ENCODE assay signal across 31 mouse cellular contexts in genomic region chr12:79470113-79470512, GRCm38 (mm10).
"Had no signal": no experiment of that assay in that cellular context is flagged by ENCODE, and none has a peak within 500 bp of the region (broad histone marks: within the 10 kb centered on the region; RNA-seq: fewer than 3 reads in every experiment).

No protein-coding gene starts in this region.

- H3K4me2 ChIP-seq: limb, embryonic 12.5 days; limb, embryonic 13.5 days; limb, embryonic 15.5 days; liver, embryonic 11.5 days; liver, embryonic 13.5 days; liver, embryonic 15.5 days; lung, embryonic 14.5 days; lung, embryonic 15.5 days; midbrain, embryonic 11.5 days; midbrain, embryonic 12.5 days; midbrain, embryonic 13.5 days; midbrain, embryonic 15.5 days; neural tube, embryonic 12.5 days had no signal

- H3K4me1 ChIP-seq: liver, embryonic 13.5 days; liver, embryonic 15.5 days; megakaryocyte, embryonic 14.5 days; midbrain, embryonic 10.5 days; midbrain, embryonic 12.5 days; midbrain, embryonic 13.5 days; midbrain, embryonic 15.5 days; neural tube, embryonic 12.5 days had no signal

- H3K36me3 ChIP-seq: limb, embryonic 12.5 days; limb, embryonic 13.5 days; limb, embryonic 15.5 days; liver, embryonic 13.5 days; liver, embryonic 15.5 days; lung, embryonic 15.5 days; midbrain, embryonic 10.5 days; midbrain, embryonic 12.5 days; midbrain, embryonic 13.5 days; midbrain, embryonic 15.5 days; neural tube, embryonic 12.5 days had no signal

- ATAC-seq: liver, postnatal 0 days; lung, postnatal 0 days; midbrain, embryonic 13.5 days; midbrain, embryonic 15.5 days; midbrain, embryonic 16.5 days had no signal

- H3K9ac ChIP-seq: limb, embryonic 12.5 days; limb, embryonic 13.5 days; limb, embryonic 15.5 days; liver, embryonic 13.5 days; liver, embryonic 14.5 days; liver, embryonic 15.5 days; liver, postnatal 0 days; lung, embryonic 14.5 days; lung, embryonic 15.5 days; midbrain, embryonic 12.5 days; midbrain, embryonic 13.5 days; midbrain, embryonic 15.5 days; neural tube, embryonic 12.5 days had no signal

- H3K4me3 ChIP-seq: left cerebral cortex, adult 2 months; limb, embryonic 12.5 days; limb, embryonic 13.5 days; limb, embryonic 15.5 days; liver, embryonic 13.5 days; liver, embryonic 15.5 days; lung, embryonic 15.5 days; megakaryocyte, embryonic 14.5 days; midbrain, embryonic 10.5 days; midbrain, embryonic 12.5 days; midbrain, embryonic 13.5 days; midbrain, embryonic 15.5 days; myocyte; neural tube, embryonic 12.5 days had no signal

- H3K9me3 ChIP-seq: limb, embryonic 13.5 days; limb, embryonic 15.5 days; liver, embryonic 13.5 days; liver, embryonic 15.5 days; lung, embryonic 15.5 days; megakaryocyte, embryonic 14.5 days; midbrain, embryonic 10.5 days; midbrain, embryonic 12.5 days; midbrain, embryonic 13.5 days; midbrain, embryonic 15.5 days; neural tube, embryonic 12.5 days had no signal

- H3K27me3 ChIP-seq: limb, embryonic 12.5 days; limb, embryonic 13.5 days; limb, embryonic 15.5 days; liver, embryonic 13.5 days; liver, embryonic 15.5 days; lung, embryonic 15.5 days; megakaryocyte, embryonic 14.5 days; midbrain, embryonic 12.5 days; midbrain, embryonic 13.5 days; midbrain, embryonic 15.5 days; neural tube, embryonic 12.5 days had no signal

- H3K27ac ChIP-seq: left cerebral cortex, adult 2 months; limb, embryonic 12.5 days; limb, embryonic 13.5 days; limb, embryonic 15.5 days; liver, embryonic 13.5 days; liver, embryonic 14.5 days; liver, embryonic 15.5 days; lung, embryonic 15.5 days; macrophage; midbrain, embryonic 10.5 days; midbrain, embryonic 12.5 days; midbrain, embryonic 13.5 days; midbrain, embryonic 15.5 days; neural tube, embryonic 12.5 days had no signal

- DNase-seq: left cerebral cortex, postnatal 4 days; liver; liver, embryonic 13.5 days; liver, postnatal 0 days; lung, adult 18-20 months; lung, adult 2 months; lung, embryonic 14.5 days; lung, postnatal 10 days; lung, postnatal 14 days; lung, postnatal 36 days; lung, postnatal 4 days; midbrain, embryonic 14.5 days had no signal
